Mouse (Mus musculus) erythroblast, embryonic 14.5 days (primary cell): ENCODE data around the gene Serinc1. TPM values are rescaled to one million over a fixed set of nuclear protein-coding genes. Genes with fewer than 3 reads are reported as not detected.

Experiments
- H3K27me3 ChIP-seq: 2 replicates; pipeline ENCODE4 v1.6.1; 2012; ENCODE audit warnings: inconsistent platforms; ENCODE audit not compliant: control insufficient read depth
- H3K36me3 ChIP-seq: 2 replicates; pipeline ENCODE4 v1.6.1; 2012; ENCODE audit warnings: mild to moderate bottlenecking, inconsistent platforms; ENCODE audit not compliant: control insufficient read depth
- H3K4me1 ChIP-seq: 2 replicates; pipeline ENCODE4 v1.6.1; 2012; ENCODE audit warnings: inconsistent platforms; ENCODE audit not compliant: control insufficient read depth
- H3K4me3 ChIP-seq: replicated peaks from 2 replicates; pipeline ENCODE3; 2012; ENCODE audit warnings: moderate library complexity, mild to moderate bottlenecking, inconsistent platforms
- H3K9me3 ChIP-seq: 2 replicates; pipeline ENCODE4 v1.6.1; 2012; ENCODE audit warnings: low read length, inconsistent platforms, mixed read lengths; ENCODE audit not compliant: control insufficient read depth
- GATA1 ChIP-seq: IDR thresholded peaks from 2 replicates; pipeline ENCODE4 v1.6.1; 2012; ENCODE audit warnings: low read length, inconsistent platforms, mixed read lengths
- TAL1 ChIP-seq: IDR thresholded peaks from 3 replicates; pipeline ENCODE4 v1.6.1; 2012; ENCODE audit warnings: low read length, inconsistent platforms, mixed read lengths
- polyA plus RNA-seq: library from polyadenylated mRNA; stranded (reverse); fragments of >175 nt; gene quantifications from 2 replicates; pipeline ENCODE4 v1.2.3, GENCODE M21; 2012

Gene Serinc1
- polyA plus RNA-seq, 1 experiment: 1.3 TPM

GRCm38 (mm10) chr10:57486542-57487071, 45.7 kb downstream of the Serinc1 start:
- no peak for TF ChIP-seq GATA1
- TF ChIP-seq TAL1: no peak
- Histone ChIP-seq H3K27me3 (peaks cover 4% of the 10 kb centered on the region), H3K36me3 (no peaks in the 10 kb centered on the region), H3K4me1 (peaks cover 19% of the 10 kb centered on the region), H3K4me3 (peak overlapping the region; percentile 78), H3K9me3 (no peaks in the 10 kb centered on the region)

- no peaks in the 10 kb centered on the region for H3K9me3 ChIP-seq
- H3K4me3 ChIP-seq: peak within 1 kb of the TSS; percentile 78
- TF ChIP-seq GATA1 (no peak), TAL1 (no peak)
- H3K27me3 ChIP-seq: peaks cover 4% of the 10 kb centered on the region
- no peaks in the 10 kb centered on the region for H3K36me3 ChIP-seq
- peaks cover 19% of the 10 kb centered on the region for H3K4me1 ChIP-seq
Observed at GRCm38 (mm10) chr10:57485908-57486541, 46.3 kb downstream of the Serinc1 start, which contains the start of gene Hsf2. Gene Hsf2 (plus strand): TSS chr10:57486385.

- no peak overlapping the region for H3K4me3 ChIP-seq
- no peaks in the 10 kb centered on the region for H3K36me3 ChIP-seq
- H3K27me3 ChIP-seq: peaks cover 4% of the 10 kb centered on the region
- no peaks in the 10 kb centered on the region for H3K9me3 ChIP-seq
- peaks cover 21% of the 10 kb centered on the region for H3K4me1 ChIP-seq
- no peak for TF ChIP-seq TAL1
Observed at GRCm38 (mm10) chr10:57484741-57485140, 47.6 kb downstream of the Serinc1 start.

- TF ChIP-seq TAL1 (no peak), GATA1 (no peak)
- Histone ChIP-seq H3K4me3 (no peak overlapping the region), H3K36me3 (no peaks in the 10 kb centered on the region), H3K27me3 (no peaks in the 10 kb centered on the region), H3K9me3 (no peaks in the 10 kb centered on the region), H3K4me1 (peaks cover 13% of the 10 kb centered on the region)
Observed at GRCm38 (mm10) chr10:57481717-57482116, 50.6 kb downstream of the Serinc1 start.

GRCm38 (mm10) chr10:57477121-57477843, 55.0 kb downstream of the Serinc1 start:
- H3K9me3 ChIP-seq: no peaks in the 10 kb centered on the region
- no peaks in the 10 kb centered on the region for H3K36me3 ChIP-seq
- H3K4me3 ChIP-seq: no peak overlapping the region
- TF ChIP-seq TAL1 (no peak), GATA1 (no peak)
- peaks cover 4% of the 10 kb centered on the region for H3K4me1 ChIP-seq
- no peaks in the 10 kb centered on the region for H3K27me3 ChIP-seq

Other genes starting within 250 kb of the Serinc1 start
- 0.01 TPM in 1 of 2 replicates, not detected in the other for gene Hsf2, start 46.1 kb downstream of the Serinc1 start, polyA plus RNA-seq
- 0.01 TPM in 1 of 2 replicates, not detected in the other for gene Pkib, start 99.5 kb upstream of the Serinc1 start, polyA plus RNA-seq